Mouse (Mus musculus) CD4-positive helper T cell, adult 2 months (primary cell): ENCODE measurements around the gene Alox5ap.

Experiments used
- DNase-seq: peaks from one replicate; pipeline ENCODE4 v3.0.0-alpha.2; 2012; ENCODE audit warnings: low read depth, missing footprints, low spot score

Alox5ap gene

GRCm38 (mm10) chr5:149264405-149264804, at the start of gene Alox5ap:
Gene Alox5ap, plus strand, starts transcription at chr5:149264767.
- no peak for DNase-seq

GRCm38 (mm10) chr5:149215540-149215939, 49.0 kb upstream of the Alox5ap start:
- DNase-seq: no peak

- DNase-seq: no peak
Measured at GRCm38 (mm10) chr5:149217524-149218357, 46.8 kb upstream of the Alox5ap start.

GRCm38 (mm10) chr5:149219493-149219892, 45.1 kb upstream of the Alox5ap start:
- DNase-seq: no peak

- no peak for DNase-seq
Measured at GRCm38 (mm10) chr5:149221355-149221754, 43.2 kb upstream of the Alox5ap start.

GRCm38 (mm10) chr5:149224666-149225065, 39.9 kb upstream of the Alox5ap start:
- no peak for DNase-seq

- peak; percentile 94 for DNase-seq
Measured at GRCm38 (mm10) chr5:149228700-149229618, 35.6 kb upstream of the Alox5ap start.

GRCm38 (mm10) chr5:149229619-149230339, 34.8 kb upstream of the Alox5ap start:
- no peak for DNase-seq

GRCm38 (mm10) chr5:149235002-149235401, 29.6 kb upstream of the Alox5ap start:
- peak; percentile 51 for DNase-seq

GRCm38 (mm10) chr5:149237221-149237950, 27.2 kb upstream of the Alox5ap start:
- DNase-seq: no peak

GRCm38 (mm10) chr5:149242467-149242866, 22.1 kb upstream of the Alox5ap start:
- no peak for DNase-seq

GRCm38 (mm10) chr5:149243053-149243452, 21.5 kb upstream of the Alox5ap start:
- no peak for DNase-seq

GRCm38 (mm10) chr5:149245391-149245964, 19.1 kb upstream of the Alox5ap start:
- DNase-seq: no peak

- peak; percentile 87 for DNase-seq
Measured at GRCm38 (mm10) chr5:149245965-149246470, 18.5 kb upstream of the Alox5ap start.

- DNase-seq: no peak
Measured at GRCm38 (mm10) chr5:149247047-149247904, 17.3 kb upstream of the Alox5ap start.

- no peak for DNase-seq
Measured at GRCm38 (mm10) chr5:149252303-149252702, 12.3 kb upstream of the Alox5ap start.

GRCm38 (mm10) chr5:149253491-149253890, 11.1 kb upstream of the Alox5ap start:
- no peak for DNase-seq

- DNase-seq: peak; percentile 32
Measured at GRCm38 (mm10) chr5:149255522-149255921, 9.0 kb upstream of the Alox5ap start.

GRCm38 (mm10) chr5:149257518-149258281, 6.9 kb upstream of the Alox5ap start:
- no peak for DNase-seq
